Mouse (Mus musculus): Measurements from ENCODE around the gene Neurod2.

Neurod2 gene

GRCm38 (mm10) chr11:98329081-98329959 lies at the start of gene Neurod2:
Gene Neurod2, minus strand, starts transcription at chr11:98329648.
- DNase-seq = no peak

- DNase-seq = no peak
Measured at GRCm38 (mm10) chr11:98377787-98378186, 48.3 kb upstream of the Neurod2 start.

- no peak for DNase-seq
Measured at GRCm38 (mm10) chr11:98376756-98377155, 47.3 kb upstream of the Neurod2 start.

- no peak for DNase-seq
Measured at GRCm38 (mm10) chr11:98374266-98374665, 44.8 kb upstream of the Neurod2 start.

- no peak for DNase-seq
Measured at GRCm38 (mm10) chr11:98373244-98373643, 43.8 kb upstream of the Neurod2 start.

- DNase-seq = peak in 1 of 2 experiments; percentile 48
Measured at GRCm38 (mm10) chr11:98372406-98372805, 43.0 kb upstream of the Neurod2 start.

GRCm38 (mm10) chr11:98371556-98372240 lies 42.2 kb upstream of the Neurod2 start:
- DNase-seq = no peak

GRCm38 (mm10) chr11:98370588-98370987 lies 41.1 kb upstream of the Neurod2 start:
- DNase-seq = no peak

- DNase-seq = no peak
Measured at GRCm38 (mm10) chr11:98369337-98369736, 39.9 kb upstream of the Neurod2 start.

GRCm38 (mm10) chr11:98367863-98368186 lies 38.4 kb upstream of the Neurod2 start:
- DNase-seq = no peak

GRCm38 (mm10) chr11:98367171-98367862 lies 37.9 kb upstream of the Neurod2 start:
- DNase-seq = no peak

- no peak for DNase-seq
Measured at GRCm38 (mm10) chr11:98366290-98366689, 36.8 kb upstream of the Neurod2 start.

GRCm38 (mm10) chr11:98364410-98364809 lies 35.0 kb upstream of the Neurod2 start:
- DNase-seq = no peak

GRCm38 (mm10) chr11:98363817-98364216 lies 34.4 kb upstream of the Neurod2 start:
- no peak for DNase-seq

GRCm38 (mm10) chr11:98360866-98361521 lies 31.5 kb upstream of the Neurod2 start:
- DNase-seq = no peak

- DNase-seq = peak; percentile 81 to 91
Measured at GRCm38 (mm10) chr11:98358161-98359083, 29.0 kb upstream of the Neurod2 start, which contains the start of gene Stard3. Gene Stard3, plus strand, starts transcription at chr11:98358368.

GRCm38 (mm10) chr11:98357396-98358160 lies 28.1 kb upstream of the Neurod2 start:
- no peak for DNase-seq

- no peak for DNase-seq
Measured at GRCm38 (mm10) chr11:98356625-98357394, 27.4 kb upstream of the Neurod2 start.

- peak in 1 of 2 experiments; percentile 37 for DNase-seq
Measured at GRCm38 (mm10) chr11:98355732-98356299, 26.4 kb upstream of the Neurod2 start.

GRCm38 (mm10) chr11:98354445-98354844 lies 25.0 kb upstream of the Neurod2 start:
- DNase-seq = no peak

Data from spleen, adult 18-20 months (tissue).